Mouse (Mus musculus): Measurements from ENCODE around the gene Olfr263.

Gene Olfr263

DNA sequence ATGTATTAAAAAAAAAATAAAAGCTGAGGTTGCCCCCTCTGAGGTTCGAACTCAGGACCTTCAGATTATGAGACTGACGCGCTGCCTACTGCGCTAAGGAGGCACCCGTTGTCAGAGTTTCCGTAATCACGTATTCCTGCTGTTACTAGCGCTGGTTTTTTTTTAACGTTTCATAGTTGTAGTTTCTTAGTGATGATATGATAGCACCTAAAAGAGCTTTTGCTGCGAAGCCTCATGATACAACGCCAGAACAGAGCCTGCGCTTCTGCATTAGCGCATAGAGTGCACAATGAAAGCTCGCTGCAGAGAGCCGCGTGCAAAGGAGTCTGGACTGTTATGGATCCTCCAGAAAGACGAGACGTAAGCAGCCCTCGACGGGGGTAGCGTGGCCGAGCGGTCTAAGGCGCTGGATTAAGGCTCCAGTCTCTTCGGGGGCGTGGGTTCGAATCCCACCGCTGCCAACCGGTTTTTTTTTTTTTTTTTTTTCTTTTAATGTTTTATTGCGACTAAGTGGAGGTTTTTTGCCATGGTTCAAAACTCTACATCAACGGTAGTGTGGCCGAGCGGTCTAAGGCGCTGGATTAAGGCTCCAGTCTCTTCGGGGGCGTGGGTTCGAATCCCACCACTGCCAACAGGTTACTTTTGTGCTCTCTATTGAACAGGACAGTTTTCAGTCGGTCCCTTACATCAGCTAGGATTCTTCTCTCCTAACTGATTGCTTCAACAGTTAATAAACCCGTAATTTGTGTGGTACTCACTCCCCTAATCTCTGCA is 40.4 kb downstream of the Olfr263 start:
- DNase-seq (ENCODE audit: low read depth): no peak

DNA sequence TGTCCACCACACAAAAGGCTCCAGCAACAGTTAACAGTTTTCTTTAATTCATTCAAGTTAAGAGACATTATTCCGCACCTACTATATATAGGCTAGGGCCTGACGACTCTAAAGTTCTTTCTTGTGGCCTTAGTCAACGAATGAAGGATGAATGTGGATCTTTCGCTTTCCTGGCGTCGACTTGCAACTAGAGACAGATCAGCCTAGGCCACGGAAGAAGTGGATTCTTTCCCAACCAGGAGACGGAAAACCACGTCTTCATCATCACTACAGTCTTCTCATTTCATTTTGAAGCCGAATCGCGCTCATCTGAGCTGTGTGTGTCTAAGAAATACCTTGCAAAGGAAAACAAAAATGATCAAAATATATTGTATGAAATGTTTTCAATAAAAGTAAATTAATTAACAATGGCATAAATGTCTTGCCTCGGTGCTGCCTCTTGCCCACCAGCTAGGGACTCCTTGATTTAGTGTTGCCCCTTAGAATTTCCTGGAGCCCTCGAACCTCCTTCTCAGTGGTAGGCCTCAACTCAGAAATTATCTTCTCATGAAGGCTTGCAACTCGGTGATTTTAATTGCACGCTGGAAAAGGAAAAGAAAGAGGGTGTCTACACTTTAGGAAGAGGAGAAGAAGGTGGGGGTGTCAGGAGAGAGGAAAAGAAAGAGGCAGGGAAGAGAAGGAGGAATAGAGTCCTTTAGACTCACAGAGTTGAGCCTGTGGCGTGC is 41.2 kb downstream of the Olfr263 start:
- no peak for DNase-seq (ENCODE audit: low read depth)

DNA sequence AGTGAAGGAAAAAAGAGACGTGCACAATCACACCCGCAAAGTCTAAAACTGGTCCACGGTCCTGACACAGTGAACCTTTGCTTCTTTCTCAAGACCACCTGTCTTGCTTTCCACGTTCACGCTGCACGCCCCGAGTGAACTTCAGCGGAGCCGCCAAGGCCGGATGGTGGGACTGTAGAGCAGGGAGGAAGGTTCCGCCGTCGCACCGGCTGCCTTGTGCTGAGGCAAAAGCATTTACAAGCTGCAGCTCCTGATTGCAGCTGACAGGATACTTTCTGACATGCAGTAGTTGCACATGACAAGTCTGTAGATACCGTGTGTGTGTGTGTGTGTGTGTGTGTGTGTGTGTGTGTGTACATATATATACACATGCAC is 41.7 kb downstream of the Olfr263 start:
- no peak for DNase-seq (ENCODE audit: low read depth)

DNA sequence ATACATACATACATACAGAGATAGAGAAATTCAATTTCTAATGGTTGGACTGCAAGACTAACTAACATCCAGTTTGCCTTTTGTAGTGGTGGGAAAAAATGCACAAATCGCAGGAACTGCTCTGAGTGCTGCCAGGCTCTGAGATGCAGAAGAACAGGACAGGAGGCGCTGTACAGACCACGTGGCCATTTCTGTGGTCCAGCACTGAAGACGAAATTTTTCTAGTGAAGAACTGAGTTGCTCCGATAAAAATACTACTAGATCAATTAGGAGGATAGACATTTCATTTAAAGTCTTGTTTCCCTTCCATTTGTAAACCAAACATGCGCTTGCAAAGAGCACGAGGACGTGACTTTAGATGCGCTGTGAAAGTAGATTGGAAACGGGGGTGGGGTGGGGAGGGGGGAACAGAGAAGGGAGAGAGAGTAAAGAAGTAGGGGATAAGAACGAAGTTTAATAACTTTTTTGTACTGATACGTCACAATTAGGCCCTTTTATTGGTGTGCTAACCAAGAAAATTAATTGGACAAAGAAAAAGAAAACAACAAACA is 42.2 kb downstream of the Olfr263 start:
- no peak for DNase-seq (ENCODE audit: low read depth)

DNA sequence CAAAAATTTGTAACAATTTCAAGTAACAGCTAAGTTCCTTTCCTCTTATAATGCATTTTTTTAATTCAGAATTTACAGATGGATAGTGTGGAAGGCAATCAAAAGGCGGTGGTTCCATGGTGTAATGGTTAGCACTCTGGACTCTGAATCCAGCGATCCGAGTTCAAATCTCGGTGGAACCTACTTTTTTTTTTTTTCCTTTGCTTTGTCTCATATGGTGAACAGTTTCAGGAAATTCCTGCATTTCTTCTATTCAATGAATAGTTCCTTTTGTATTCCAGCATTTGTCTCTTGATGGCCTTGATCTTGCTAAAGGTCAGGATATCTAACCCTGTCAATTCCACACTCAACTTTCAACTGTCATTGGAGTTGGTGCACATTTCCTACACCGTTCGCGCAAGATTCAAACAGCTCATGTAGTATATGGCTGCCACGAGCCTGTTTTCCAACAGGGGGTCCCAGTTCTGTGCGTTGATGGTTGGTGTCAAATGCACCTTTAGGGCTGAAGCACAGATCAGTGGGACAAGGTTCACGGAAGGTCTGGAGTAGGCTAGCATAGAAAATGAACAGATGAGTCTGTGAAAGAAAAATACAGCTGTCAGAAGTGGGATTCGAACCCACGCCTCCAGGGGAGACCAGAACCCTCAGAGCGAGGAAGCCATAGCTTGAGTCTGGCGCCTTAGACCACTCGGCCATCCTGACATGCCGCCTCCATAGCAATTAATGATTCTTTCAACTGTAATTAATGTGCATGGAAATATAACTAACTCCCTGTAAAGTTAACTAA is 43.0 kb downstream of the Olfr263 start:
- DNase-seq (ENCODE audit: low read depth): no peak

DNA sequence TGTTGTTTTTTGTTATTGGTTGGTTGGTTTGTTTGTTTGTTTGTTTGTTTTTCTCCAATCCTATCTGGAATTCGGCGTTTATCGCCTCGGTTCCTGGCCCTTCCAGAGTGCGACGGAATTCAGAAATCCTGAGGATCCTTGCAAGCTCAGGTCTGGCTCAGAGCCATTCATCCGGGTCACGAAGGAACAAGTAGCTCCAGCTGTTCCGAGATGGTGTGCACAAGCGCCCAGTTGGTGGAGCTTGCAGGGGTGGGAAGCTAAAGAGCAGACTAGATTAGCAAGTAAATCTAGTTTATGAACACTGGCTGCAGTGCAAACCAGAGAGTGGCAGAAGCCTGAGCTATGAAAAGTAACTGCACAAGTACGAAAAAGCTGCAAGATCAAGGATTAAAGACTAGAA is 43.6 kb downstream of the Olfr263 start:
- no peak for DNase-seq (ENCODE audit: low read depth)

DNA sequence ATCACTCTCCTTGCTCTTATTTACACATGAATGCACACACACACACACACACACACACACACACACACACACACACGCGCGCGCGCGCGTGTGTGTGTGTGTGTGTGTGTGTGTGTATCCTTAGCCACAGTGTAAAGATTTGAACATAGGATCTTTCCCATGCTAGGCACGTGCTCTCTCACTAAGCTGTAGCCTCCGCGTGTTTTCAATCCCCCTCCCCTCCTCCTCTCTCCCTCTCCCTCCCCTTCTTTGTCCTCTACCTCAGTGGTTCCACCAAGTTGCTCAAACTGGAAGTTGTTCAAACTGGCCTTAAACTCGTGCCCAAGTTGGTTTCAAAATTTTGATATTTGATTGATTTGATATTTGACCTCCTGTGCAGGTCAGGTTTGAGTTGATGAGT is 47.3 kb downstream of the Olfr263 start:
- no peak for DNase-seq (ENCODE audit: low read depth)

DNA sequence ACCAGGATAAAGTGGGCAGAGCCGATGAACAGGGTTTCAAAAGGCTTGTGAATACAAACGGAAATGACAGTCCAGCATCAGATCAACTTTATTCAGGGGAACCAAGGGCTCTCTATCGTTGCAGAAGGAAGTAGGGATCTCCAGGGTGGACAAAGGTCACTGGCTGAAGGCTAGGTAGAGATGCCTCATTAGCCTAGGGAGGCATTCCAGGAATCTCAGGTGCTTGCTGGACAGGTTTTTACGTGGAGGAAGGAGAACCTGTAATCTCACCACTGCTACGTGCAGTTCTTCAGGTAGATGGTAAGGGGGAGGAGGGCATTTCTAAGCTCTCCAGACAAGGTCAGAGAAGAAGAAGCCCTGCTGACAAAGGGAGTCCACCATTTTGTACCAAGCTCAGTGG is 48.2 kb downstream of the Olfr263 start:
- no peak for DNase-seq (ENCODE audit: low read depth)

DNA sequence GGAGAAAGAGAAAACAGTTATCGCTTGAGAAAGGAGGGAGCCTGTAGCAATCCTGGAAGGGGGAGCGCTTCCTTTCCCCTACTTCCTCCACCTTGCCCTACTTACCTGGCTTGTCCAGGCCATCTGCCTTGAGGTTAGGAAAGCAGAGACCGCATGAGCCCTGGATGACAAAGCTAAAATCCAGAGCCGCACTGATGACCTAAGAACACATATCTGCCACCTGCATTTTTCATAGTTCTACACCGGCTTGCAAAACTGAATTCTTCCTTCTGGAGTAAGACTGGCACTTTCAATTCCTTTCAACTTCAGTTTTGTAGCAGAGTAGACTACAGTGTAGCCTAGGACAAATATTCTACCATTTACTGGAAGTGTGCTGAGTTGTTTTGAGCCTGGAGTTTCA is 48.9 kb downstream of the Olfr263 start:
- DNase-seq (ENCODE audit: low read depth): no peak

DNA sequence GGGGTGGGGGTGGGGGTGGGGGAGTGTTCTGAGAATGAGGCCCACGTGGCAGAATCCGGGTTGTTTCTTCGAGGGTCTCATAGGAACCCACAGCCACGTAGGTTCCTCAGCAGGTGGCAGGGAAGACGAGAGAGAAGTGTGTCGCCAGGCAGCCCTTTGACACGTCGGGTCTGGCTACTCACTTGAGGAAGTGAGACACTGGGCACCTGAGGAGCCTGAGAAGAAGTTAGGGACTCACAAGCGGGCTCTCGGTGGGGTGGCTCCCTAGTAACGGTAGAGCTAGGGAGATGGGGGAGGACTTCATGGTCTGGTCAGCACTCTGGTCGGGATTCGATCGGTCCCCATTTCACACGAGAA is 49.9 kb downstream of the Olfr263 start, which contains the start of gene Trim27:
Gene Trim27 (plus strand): TSS at position 79 of the 357 bp plus-strand sequence.
- no peak for DNase-seq (ENCODE audit: low read depth)

DNA sequence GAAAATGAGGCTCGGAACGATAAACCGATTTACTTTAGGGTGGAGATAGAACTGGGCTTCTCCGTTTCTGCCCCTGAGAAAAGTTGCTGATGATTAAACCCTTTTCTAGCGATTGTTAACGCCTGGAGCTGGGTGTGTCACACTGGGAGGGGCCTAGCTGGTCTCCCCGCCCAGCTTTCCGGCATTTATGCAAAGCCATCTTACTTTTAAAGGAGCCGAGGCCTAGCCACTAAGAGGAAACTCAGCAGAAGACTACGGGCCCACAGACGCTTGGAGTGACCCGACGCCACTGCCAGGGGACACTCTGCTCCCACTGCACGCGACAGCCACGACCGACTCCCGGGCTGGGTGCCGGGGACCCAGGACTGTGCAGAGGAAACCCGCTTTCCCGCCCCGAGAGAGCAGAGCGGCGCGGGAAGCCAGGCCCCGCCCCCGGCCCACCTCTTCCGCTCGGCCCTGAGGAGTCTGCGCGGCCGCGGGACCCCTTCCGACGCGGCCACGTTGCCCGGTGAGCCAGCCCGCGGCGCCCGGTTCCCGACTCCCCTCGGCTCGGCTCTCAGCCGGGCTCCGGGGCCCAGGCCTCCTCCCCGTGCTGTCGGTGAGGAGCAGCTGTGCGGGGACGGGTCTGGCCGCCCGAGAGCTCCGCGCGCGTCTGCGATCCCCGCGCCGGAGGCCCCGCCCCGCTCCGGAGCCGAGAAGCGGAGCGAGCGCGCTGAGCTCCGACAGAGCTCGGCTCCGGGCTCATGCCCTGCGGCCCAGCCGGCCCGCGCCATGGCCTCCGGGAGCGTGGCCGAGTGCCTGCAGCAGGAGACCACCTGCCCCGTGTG is 50.5 kb downstream of the Olfr263 start:
- DNase-seq (ENCODE audit: low read depth): peak; percentile 87

DNA sequence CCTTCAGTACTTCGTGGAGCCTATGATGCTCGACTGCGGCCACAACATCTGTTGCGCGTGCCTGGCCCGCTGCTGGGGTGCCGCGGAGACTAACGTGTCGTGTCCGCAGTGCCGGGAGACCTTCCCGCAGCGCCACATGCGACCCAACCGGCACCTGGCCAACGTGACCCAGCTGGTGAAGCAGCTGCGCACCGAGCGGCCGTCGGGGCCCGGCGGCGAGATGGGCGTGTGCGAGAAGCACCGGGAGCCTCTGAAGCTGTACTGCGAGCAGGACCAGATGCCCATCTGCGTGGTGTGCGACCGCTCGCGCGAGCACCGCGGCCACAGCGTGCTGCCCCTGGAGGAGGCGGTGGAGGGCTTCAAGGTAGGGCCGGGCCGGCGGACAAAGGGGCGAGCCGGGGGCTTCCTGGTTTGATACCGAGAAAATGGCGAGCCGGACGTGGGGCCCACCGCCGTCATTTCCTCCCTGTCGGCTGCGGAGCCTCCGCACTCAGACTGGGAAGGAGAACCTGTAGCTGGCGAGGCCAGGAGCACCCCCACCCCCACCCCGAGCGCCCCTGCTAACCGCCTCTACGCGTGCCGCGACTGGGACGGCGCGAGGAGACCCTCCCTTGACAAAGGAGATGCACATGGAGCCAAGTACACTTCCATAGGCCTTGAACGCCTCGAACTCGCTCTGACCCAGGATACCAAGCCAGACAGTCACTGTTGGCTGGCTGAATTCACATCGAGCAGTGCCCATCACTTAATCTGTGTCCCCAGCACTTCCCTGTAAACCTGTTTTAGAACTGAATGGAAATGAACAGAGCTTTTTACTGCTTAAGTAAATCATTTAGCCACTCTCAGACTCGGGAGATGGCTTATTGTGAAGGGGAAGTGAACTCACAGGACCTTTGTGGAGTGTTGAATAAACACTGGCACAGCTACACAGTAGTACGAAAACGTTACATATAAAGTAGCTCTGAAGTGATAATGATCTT is 51.4 kb downstream of the Olfr263 start:
- no peak for DNase-seq (ENCODE audit: low read depth)

DNA sequence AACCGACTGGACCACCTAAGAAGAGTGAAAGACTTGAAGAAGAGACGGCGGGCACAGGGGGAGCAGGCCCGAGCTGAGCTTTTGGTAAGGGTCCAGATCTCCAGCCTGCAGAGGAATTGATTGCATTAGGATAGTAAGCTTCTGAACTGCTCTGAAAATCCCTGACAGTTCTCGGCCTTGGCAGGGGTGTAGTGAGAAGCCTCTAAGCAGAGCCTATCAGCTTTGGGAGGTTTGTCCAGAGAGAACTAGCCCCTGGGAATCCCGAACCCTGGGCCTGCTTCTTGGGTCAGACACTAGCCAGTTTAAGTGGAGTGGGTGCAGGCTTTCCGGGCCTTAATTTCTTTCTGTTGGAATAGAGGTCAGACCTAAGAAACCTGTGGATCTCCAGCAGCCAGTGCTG is 52.6 kb downstream of the Olfr263 start:
- DNase-seq (ENCODE audit: low read depth): no peak

DNA sequence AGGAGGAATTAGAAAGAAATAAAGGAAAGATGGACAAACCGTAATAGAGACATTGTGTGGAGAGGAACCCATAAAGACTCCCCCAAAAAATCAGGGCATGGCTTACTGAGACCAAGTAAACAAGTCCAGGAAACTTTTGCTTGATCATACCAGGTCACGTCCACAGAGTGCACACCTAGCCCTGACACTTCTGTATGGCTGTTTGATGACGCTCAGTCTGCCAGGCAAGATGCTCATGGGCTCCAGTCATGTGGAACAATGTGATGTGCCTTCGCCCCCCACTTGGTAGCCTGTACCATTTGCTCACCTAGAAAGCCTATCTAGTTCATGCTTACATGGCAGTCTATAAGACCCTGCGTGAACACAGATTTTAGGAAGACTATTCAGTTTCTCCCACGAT is 53.6 kb downstream of the Olfr263 start:
- no peak for DNase-seq (ENCODE audit: low read depth)

DNA sequence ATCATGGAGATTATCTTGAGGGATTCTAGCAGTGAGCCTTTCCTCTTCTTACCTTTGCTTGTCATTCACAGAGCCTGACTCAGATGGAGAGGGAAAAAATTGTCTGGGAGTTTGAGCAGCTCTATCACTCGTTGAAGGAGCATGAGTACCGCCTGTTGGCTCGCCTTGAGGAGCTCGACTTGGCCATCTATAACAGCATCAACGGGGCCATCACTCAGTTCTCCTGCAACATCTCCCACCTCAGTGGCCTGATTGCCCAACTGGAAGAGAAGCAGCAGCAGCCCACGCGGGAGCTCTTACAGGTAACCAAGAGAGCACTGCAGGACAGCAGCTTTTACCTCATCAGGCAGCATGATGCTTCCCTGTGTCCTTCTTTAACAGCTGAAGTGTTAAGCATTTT is 54.2 kb downstream of the Olfr263 start:
- no peak for DNase-seq (ENCODE audit: low read depth)

DNA sequence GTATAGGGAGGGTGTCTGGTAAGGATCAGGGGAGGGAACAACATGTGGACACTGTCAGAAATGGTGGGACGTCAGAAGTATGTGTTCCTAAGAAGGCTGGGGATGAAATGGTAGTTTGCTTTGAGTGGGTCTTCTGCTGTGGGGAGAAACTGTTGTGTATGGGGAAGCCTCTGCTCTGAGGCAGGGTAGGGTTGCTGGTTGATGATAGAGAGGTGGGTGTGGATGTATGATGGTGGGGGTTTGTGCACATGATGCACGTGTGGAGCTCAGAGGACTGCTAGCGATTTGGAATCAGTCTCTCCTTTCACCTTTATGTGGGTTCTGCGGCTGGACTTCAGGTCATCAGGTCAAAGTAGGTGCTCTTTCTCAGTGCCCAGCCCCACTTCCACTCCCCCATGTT is 56.1 kb downstream of the Olfr263 start:
- DNase-seq (ENCODE audit: low read depth): no peak
